In the genomic region with DNA sequence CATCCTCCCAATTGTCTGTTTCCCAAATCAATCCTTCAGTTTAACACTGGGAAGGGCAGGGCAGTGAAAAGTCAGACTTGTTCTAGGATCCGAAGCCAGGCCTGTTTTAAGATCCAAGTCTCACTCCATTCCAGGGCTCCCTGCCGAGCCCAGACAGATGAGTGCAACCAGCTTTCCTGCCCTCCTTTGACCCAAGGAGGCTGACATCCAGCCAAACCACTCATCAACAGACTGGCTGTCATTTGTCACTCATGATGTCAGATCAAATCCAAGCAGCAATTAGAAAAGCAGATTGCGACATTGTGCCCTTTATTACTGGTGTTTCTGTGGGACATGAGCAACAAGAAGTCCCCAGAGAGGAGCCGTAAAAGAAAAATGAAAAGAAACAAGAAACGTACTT, we compare ENCODE assay signal across 10 mouse cellular contexts.
DNase-seq lines count a peak whose midpoint lies in the region; TF ChIP-seq lines count a peak whose summit lies in the region.
"Had no signal": no experiment of that assay in that cellular context is flagged by ENCODE, and none has a peak within 500 bp of the region (broad histone marks: within the 10 kb centered on the region; RNA-seq: fewer than 3 reads in every experiment).

No protein-coding gene starts in this region.

- TF ChIP-seq POLR2A in heart, adult 2 months (IDR thresholded peaks at IDR 0.05; ENCODE audit: insufficient read depth, low read depth, low read length), result no peak

- no peaks in the 10 kb centered on the region for H3K4me1 ChIP-seq in heart, adult 2 months (ENCODE audit: control insufficient read depth, insufficient read depth, low read length)
- H3K4me1 ChIP-seq: hindbrain, embryonic 15.5 days had no signal

- peak; percentile 28 for DNase-seq in cerebellum, postnatal 10 days
- no peak for DNase-seq in cerebellum, adult 9-11 months
- DNase-seq in adrenal gland, adult 2 months, result peak; percentile 73
- peak; percentile 71 to 83 for DNase-seq in heart, adult 2 months
- peak; percentile 57 to 63 for DNase-seq in lung, adult 18-20 months
- no peak for DNase-seq in thymus, postnatal 10 days (ENCODE audit: low spot score in 2 of 2)
- DNase-seq in layer of hippocampus, adult 11-12 months (ENCODE audit: low spot score), result no peak
- no peak for DNase-seq in left cerebral cortex, postnatal 25 days (ENCODE audit: low spot score in 2 of 2)
- DNase-seq: forebrain, postnatal 0 days had no signal

- H3K27me3 ChIP-seq in heart, adult 2 months (ENCODE audit: control insufficient read depth, insufficient read depth, low read length), result no peaks in the 10 kb centered on the region
- H3K27me3 ChIP-seq: hindbrain, embryonic 15.5 days had no signal

- peak; percentile 62; the same call in 1 of the 2 replicates for TF ChIP-seq EP300 in heart, adult 2 months (IDR thresholded peaks at IDR 0.05; ENCODE audit: insufficient read depth, low read depth, low read length)

- intact Hi-C loops in heart, adult 2 months (cut with DNase I), result no loop called here
- intact Hi-C loops in left cerebral cortex, postnatal 25 days (cut with DNase I), result no loop called here

- H3K9ac ChIP-seq in heart, adult 2 months (ENCODE audit: low read depth, low read length), result no peak overlapping the region
- H3K9ac ChIP-seq: forebrain, postnatal 0 days; hindbrain, embryonic 15.5 days had no signal

- H3K27ac ChIP-seq in heart, adult 2 months, result peak overlapping the region; percentile 31; the same call in 1 of the 2 replicates
- H3K27ac ChIP-seq: hindbrain, embryonic 15.5 days had no signal

- no peaks in the 10 kb centered on the region for H3K36me3 ChIP-seq in heart, adult 2 months (ENCODE audit: control insufficient read depth, insufficient read depth, low read length)
- H3K36me3 ChIP-seq: hindbrain, embryonic 15.5 days had no signal

- WGBS in heart, adult 2 months, result 55% methylated on average over 5 of the region's 5 CpGs

- H3K79me2 ChIP-seq in heart, adult 2 months (replicated peaks; ENCODE audit: control insufficient read depth, insufficient read depth, low read length), result no peaks in the 10 kb centered on the region

- no peak for TF ChIP-seq CTCF in heart, adult 2 months (IDR thresholded peaks at IDR 0.05)

- H3K4me3 ChIP-seq in heart, adult 2 months, result no peak overlapping the region
- H3K4me3 ChIP-seq: hindbrain, embryonic 15.5 days had no signal

Comparison
In these comparisons a context has a peak if more than half of its experiments do, and no peak if none do; other contexts are left out.
1. DNase-seq: peak in cerebellum, postnatal 10 days (2 of 2), adrenal gland, adult 2 months (single experiment), heart, adult 2 months (2 of 2) and lung, adult 18-20 months (2 of 2); none in cerebellum, adult 9-11 months (single experiment), thymus, postnatal 10 days (0 of 2), layer of hippocampus, adult 11-12 months (single experiment) and left cerebral cortex, postnatal 25 days (0 of 2).